Mouse (Mus musculus) c-Kit-positive CD71-negative TER-119-negative erythroid progenitor cells, embryonic 14.5 days (primary cell): ENCODE measurements at regions not wholly inside any gene's neighbourhood (a gene's known extent, or its start where the extent isn't known, plus 50 kb on each side); places are given as distances from the start of the nearest gene placed in this dataset.

Experiments
- DNase-seq: peaks from one replicate; pipeline ENCODE4 v3.0.0-alpha.2; 2013; ENCODE audit warnings: low read depth

DNA sequence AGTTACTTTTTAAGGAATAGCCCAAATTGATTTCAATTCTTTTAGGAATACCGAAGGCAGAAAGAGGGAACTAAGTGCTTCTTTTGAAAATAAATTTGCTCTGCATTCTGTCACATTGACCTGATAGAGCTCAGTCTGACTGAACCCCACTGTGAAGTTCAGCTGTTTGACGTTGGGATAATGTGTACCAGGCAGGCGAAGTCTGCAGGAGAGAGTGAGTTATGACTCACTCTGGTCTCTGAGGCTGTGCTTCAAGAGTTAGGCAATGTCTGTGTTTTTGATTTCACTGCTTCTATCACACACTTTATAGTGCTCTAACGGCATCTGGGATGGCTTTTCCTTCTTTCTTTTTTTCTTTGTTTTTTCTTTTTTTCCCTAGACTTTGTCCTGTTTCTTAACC is 283.5 kb downstream of the Naf1 start:
- DNase-seq: no peak

DNA sequence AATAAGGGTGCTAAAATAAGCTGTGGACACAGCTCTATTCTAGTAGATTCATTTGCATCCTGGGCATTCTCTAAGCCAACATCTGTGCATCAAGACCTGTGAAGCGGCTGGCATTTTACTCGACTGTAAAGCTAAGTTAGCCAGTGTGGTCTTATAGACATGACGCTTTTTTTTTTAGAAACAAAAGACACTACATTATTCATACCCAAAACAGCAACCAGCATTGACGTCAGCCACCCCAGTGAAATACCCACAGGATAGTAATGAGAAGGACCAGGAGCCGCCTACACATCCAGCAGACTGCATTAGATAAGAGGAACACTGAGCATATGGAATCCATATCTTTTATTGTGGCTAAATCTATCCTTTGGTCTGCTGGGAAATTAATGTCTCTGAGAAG is 321.7 kb downstream of the Naf1 start:
- no peak for DNase-seq

DNA sequence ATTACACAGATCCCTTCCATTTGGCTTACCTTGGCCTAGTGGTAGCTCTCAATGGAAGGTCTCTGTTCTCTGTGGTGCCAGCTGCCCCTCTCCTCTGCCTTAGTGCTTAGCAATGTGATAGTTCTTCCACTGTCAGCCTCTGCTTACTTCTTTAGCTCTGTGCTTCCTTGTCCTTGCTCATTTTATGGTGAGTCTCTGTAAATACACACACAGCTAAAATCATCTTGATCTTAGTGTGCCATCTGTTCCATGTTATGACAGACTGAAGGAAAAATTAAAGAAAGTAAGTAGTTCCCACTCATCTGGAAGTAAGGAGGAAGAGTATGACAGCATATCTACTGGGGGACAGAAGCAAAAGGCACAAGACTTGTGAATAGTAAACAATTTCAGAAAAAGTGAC is 324.4 kb upstream of the Nat3 start:
- no peak for DNase-seq

DNA sequence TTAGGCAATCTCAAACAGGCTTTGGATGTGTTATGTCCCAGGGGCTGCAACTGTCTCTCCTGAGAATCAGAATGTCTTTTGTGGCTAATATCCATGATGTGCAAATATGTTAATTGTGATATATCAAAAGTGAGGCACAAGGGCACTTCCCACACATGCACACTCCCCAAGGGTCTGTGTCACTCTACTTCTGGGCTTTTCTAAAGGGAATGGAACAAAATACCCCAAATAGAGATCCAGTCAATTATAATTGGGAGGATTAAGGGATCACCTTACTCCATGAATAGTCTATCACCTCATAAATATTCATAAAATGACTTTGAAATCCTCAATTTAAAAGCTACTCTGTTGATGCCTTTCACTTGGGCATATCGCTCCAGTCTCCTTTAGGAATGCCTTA is 317.6 kb upstream of the Nat3 start:
- DNase-seq: no peak

DNA sequence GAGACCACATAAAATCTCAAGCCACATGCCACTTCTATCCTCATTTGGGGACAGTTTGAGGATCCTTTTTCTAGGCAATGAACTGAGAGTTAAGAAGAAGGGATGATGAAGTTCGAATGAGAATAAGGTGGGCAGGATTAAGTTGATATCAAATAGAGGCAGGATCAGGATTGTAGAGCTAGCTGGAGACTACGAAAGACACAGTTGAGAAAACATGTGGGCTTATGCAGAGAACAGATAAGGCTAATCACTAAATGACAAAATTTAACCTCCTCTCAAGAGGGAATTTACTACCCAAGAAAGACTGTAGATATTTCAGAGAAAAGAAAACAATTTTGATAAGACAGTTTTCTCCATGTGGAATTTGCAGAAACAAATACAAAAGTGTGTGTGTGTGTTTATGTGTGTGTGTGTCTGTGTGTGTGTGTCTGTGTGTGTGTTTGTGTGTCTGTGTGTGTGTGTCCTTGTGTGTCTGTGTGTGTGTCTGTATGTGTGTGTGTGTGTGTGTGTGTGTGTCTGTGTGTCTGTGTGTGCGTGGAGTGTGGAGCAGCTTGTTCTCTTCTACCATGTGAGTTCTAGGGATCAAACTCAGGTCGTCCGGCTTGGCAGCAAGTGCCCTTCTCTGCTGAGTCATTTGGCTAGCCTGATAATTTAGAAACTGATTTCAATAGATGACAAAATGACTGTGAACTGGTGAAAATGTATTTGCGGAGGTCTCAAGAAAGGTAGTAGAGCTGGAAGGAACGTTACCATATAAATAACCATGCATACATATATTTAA is 291.5 kb upstream of the Nat3 start:
- DNase-seq: no peak

DNA sequence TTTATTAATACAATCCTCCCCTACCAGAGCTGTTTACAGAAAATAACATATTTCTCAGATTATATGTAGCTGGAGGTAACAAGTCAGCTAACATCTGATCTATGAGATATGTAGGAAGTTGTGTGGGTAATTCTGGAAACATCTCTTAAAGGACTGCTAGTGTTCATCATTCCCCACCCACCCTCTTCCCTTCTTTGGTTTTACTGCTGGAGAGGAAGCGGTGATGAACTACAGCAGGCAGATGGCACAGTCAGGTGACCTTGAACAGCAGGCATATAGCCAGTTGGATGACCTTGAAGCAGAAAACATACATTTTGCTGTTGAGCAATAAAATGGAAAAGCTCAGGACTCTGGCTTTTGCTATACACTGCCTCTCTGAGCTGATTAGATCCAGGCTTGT is 284.7 kb upstream of the Nat3 start:
- no peak for DNase-seq

DNA sequence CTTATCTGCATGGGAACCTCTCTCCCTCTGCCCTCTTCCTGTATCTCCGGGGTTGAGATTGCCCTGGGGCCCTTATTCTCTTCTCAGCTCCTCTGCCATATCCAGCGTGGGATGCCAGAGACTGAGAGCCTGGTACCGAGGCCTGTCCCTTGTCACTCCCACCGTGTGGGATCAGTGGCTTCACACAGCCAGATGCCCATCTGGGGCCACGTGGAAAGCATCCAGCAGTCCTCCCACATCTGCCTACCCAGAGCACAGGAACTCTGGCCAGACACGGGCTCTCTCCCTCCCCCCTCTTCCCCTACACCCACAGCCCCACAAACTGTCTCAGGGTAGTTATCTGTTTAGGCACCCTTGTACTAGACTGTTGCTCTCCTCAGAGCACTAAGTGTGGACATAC is 244.9 kb upstream of the Nat3 start:
- DNase-seq: no peak

DNA sequence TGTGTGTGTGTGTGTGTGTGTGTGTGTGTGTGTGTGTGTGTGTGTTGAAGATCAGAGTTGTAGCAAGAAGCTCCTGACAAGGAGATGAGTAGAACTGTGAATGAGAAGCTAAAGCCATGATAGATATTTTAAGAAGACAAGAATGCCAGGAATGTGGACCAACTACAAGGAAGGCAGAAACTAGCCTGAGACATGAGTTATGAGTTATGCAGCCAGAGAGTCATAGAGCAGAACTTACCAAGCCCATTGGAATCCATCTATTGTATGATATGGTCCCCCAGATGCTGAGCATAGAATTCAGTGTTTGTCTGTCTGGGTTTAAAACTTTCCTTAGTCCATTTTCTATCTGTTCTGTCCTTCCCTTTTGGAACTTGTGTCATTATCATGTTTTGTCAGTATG is 244.2 kb upstream of the Nat3 start:
- no peak for DNase-seq

DNA sequence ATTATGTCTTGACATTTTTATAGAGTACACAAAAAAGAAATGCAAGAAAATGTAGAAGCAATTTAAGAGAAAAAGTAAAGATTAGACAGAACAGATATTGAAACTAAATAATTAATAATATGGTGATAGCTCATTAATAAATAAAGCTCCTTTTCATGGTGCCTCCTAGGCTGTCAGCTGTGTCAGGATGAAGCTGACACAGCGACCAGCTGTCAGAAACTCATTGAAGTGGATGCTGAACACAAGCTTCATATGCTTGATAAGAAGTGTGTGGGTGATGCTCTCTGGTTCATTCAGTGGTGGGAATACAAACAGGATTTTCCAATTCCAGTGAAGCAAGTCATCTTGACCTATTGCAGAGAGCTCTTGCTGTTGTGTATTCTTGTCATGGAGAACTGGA is 213.2 kb upstream of the Nat3 start:
- no peak for DNase-seq

DNA sequence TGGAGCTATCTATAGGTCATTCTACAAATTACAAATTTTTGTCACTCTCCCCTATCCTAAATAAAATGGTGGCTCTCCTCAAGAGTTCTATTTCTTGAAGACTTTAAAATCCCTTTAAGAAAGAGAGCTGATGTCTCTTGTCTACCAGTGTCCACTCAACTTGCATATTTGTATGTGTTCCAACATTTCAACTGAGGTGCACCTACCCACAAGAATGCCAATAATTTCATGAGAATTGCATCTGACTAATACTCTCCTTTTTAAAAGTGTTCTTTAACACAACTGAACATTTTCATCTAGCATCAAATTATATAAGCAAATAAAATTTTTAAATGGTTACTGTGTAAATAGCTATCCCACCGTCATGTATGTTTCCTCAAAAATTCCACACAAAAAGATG is 206.3 kb upstream of the Nat3 start:
- no peak for DNase-seq

DNA sequence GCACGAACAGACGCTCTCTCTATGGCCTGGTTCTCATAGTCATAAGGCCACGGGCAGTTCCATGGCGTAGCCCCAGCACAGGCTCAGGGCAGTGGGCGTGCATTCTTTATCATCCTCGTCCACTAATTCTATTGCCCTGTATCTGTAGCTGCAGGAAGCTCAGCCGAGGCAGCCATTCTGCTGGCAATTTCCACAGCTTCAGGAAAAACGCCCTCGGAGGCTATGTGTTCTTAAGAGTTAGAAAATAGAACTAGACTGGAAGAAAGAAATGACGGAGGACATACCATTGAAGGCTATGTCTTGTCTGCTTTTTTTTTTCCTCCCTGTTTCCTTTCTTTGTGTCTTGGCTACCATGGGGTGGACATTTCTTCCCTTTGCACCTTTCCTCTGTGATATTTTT is 205.0 kb upstream of the Nat3 start:
- DNase-seq: no peak

DNA sequence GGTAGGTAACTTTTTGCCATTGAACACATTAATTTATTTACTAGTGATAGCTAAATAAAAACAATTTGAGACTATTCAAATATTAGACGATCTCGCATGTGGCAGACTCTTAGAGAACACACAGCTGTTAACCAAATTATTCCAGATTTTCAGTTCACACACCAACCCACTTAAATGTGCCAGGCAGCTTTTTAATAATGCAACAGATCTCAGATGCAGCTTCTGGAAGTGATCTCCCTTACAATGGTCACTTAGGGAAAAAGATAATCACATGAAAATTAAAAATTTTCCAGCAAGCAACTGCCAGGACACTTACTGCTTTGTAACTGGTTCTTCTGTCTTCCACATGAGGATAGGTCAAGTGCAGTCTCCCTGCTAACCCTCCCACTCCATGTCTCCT is 203.1 kb upstream of the Nat3 start:
- no peak for DNase-seq

DNA sequence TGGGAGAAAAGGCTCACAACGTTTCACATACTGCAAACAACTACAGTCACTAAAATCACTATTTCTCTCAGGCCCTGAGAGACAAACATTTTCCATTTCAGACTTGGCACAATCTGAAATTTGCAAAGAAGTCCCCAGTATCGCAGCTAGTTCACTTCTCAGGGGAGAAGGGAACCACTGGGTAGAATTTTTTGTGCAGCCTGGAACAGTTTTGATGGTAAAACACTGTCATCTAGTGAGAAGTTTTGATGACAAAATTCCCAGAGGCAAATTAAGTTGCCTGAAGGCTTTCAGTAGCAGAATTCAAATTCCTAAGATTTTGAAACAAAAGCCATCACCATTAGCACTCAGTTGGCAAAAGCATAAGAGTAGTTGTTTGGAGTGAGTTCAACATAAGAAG is 195.2 kb upstream of the Nat3 start:
- no peak for DNase-seq

DNA sequence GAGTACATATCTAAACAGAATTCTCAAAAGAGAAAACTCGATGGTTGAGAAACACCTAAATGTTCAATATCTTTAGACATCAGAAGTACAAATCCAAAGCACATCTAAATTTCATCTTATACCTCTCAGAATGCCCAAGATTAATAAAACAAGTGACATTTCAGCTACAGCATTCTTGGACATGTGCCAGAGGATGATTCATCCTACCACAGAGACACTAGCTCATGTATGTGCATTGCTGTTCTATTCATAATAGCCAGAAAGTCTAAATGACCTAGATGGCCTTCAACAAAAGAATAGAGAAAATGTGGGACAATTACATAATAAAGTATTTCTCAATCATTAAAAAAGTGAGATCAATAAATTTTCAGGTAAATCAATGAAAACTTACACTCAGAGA is 146.6 kb upstream of the Nat3 start:
- DNase-seq: no peak

DNA sequence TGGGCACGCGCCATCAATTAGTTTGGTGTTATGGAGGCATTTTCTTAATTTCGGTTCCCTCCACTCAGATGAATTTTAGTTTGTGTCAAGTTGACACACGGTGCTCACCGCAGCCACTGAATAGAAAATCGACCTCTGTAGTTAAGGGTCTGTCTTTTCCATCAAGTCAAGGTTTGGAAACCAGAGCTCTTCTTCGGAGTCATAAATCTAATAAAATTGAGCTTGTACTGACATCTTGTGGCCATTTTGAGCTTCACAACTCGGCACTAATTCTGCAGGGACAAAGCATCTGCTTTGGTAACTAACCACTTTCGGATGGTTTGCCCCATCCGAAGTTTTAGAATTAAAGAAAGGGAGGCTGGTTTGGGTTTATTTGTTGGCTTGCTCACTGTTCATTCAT is 117.7 kb upstream of the Nat3 start:
- peak; percentile 22 for DNase-seq

DNA sequence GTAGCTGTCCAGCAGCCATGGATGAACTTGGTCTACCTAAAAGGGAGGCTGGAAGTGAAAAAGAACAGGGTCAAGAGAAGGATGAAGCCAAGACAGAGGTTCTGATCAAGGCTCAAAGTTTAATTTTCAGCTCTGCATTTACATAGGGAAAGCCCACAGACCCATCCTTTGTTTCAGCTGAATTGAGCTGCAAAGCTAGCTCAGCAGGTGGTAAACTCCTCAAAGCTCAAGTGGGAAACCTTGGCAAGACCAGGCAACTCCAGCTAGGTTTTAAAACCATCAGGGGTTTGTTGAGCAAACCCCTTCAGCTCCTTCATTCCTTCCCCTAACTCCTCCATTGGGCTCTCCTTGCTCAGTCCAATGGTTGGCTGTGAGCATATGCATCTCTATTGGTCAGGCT is 108.8 kb upstream of the Nat3 start:
- DNase-seq: no peak

DNA sequence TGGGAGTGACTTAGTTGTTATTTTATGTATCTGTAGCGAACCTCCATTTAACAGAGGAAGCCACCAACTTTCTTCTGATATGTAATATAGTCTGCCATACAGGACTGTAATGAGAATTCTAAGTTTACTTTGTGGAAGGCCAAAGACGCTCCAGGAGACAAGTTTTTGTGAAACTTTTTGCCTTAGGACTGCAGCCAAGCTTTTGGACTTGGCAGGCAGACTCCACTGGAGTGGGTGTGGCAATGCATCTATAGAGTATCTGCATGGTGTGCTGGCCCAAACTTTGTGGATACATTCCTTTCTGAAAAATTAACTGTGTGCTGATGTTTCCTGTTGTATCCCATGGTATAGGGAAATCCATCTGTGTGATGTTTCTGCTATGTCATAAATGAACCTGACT is 101.1 kb upstream of the Nat3 start:
- no peak for DNase-seq
